Mouse (Mus musculus): Measurements from ENCODE around the gene Gdap2.

DNA sequence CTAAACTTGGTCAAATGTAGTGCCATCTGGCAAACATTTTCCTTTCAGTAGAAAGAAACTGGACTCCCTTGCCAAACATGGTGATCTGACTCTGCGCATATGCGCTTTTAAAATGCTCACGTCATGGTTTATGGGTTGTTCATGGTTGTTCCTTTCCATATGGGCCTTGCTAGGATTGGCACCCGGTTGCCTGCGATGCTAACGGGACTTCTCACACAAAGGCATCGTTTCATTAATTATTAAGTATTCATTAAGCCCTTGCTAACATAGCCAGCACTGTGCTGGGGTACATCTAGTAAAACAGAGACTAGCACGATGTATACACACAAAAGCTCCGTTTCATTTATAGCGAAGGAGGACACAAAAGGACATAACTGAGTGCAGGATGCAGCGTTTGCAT lies 27.7 kb downstream of the Gdap2 start:
- TF ChIP-seq CTCF (IDR thresholded peaks at IDR 0.05; ENCODE audit: insufficient read depth, low read length) (no peak), POLR2A (IDR thresholded peaks at IDR 0.05; ENCODE audit: borderline replicate concordance, extremely low read depth, low read depth, low read length) (no peak)

Data from lung, adult 2 months (tissue).